Mouse (Mus musculus): ENCODE measurements around the gene Mybpc1.

DNA sequence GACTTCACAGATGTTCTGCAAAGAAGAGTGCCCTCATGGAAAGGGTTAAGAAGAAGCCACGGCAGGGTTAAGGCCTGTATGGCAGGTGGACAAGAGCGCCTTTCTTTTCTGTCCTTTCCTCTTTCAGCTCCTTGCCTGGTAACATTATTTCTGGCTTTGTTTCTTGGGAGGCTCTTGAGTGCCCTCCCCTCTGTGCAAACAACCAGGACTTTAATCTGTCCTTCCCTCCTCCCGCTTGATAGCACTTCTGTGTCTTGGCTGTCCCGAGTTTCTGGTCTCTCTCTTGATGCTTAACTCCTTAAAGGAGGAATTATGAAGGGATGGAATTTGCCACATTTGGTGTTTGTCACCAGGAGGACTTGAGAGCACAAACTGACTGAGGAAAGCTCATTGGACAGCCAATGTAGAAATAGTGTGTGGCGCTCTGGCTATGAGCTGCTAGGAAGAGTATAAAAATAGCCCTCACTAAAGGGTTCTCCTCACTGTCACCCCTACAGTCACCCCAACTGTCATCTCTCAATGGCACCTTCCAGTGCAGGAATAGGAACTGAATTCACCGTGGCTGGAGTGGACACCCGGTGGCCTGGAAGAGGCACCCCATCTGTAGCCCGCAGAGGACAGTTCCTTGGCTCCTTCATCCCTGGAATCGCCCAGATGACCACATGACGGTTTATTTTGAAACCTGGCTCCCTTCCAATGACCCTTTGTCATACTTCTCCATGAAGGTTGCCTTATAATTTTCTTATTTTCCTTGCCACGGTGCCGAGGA is 94.3 kb downstream of the Mybpc1 start:
- TF ChIP-seq CTCF (IDR thresholded peaks at IDR 0.05; ENCODE audit: control insufficient read depth, insufficient read depth, insufficient replicate concordance, low read depth, low read length) (no peak), POLR2A (IDR thresholded peaks at IDR 0.05; ENCODE audit: control insufficient read depth, low read depth, low read length) (no peak)

Measured in testis, adult 2 months (tissue).